In genomic region chr5:74155860-74156351, GRCm38 (mm10) we compare ENCODE assay signal across 11 mouse cellular contexts. TPM values are rescaled to one million over a fixed set of nuclear protein-coding genes. Genes with fewer than 3 reads are reported as not detected.
A peak's percentile ranks its signal among the peaks of the same experiment; 100 is the strongest.
DNase-seq lines count a peak whose midpoint lies in the region; ATAC-seq and TF ChIP-seq lines count a peak whose summit lies in the region.
"Had no signal": no experiment of that assay in that cellular context is flagged by ENCODE, and none has a peak within 500 bp of the region (broad histone marks: within the 10 kb centered on the region; RNA-seq: fewer than 3 reads in every experiment).

No protein-coding gene starts in this region.

- DNase-seq in hindbrain, embryonic 10.5 days (ENCODE audit: low spot score) = peak; percentile 50
- DNase-seq in brain, embryonic 14.5 days (ENCODE audit: low read depth) = peak; percentile 35
- peak; percentile 78 for DNase-seq in embryo, embryonic 11 days
- DNase-seq in testis, postnatal 14 days (ENCODE audit: low spot score) = no peak
- no peak for DNase-seq in layer of hippocampus, postnatal 36 days
- DNase-seq in c-Kit-positive CD71-positive TER-119-positive erythroid progenitor cells, embryonic 14.5 days (ENCODE audit: low spot score) = no peak
- DNase-seq: lung, embryonic 14.5 days; thymus, adult 18-20 months had no signal

- 48% methylated on average over 7 of the region's 7 CpGs for WGBS in hindbrain, embryonic 10.5 days
- 46% methylated on average over 7 of the region's 7 CpGs for WGBS in hindbrain, embryonic 12.5 days
- WGBS in limb, embryonic 13.5 days = 21% methylated on average over 7 of the region's 7 CpGs

- ATAC-seq in hindbrain, embryonic 12.5 days (ENCODE audit: low FRiP score) = no peak
- ATAC-seq in limb, embryonic 13.5 days (ENCODE audit: low FRiP score, low read depth) = 0 out of 2 replicates have a peak, but pooled peaks have one; percentile 49
- ATAC-seq: midbrain, embryonic 15.5 days had no signal

- TF ChIP-seq POLR2A in brain, embryonic 14.5 days (IDR thresholded peaks at IDR 0.05; ENCODE audit: borderline replicate concordance, extremely low read depth, insufficient read depth, insufficient read length, poor library complexity, severe bottlenecking) = no peak

- no peak overlapping the region for H3K4me3 ChIP-seq in hindbrain, embryonic 10.5 days
- H3K4me3 ChIP-seq in hindbrain, embryonic 12.5 days = no peak overlapping the region
- no peak overlapping the region for H3K4me3 ChIP-seq in limb, embryonic 13.5 days
- H3K4me3 ChIP-seq: midbrain, embryonic 15.5 days had no signal

- no peaks in the 10 kb centered on the region for H3K27me3 ChIP-seq in hindbrain, embryonic 10.5 days (ENCODE audit: insufficient read depth, poor library complexity, severe bottlenecking)
- no peaks in the 10 kb centered on the region for H3K27me3 ChIP-seq in hindbrain, embryonic 12.5 days
- H3K27me3 ChIP-seq in limb, embryonic 13.5 days = no peaks in the 10 kb centered on the region
- H3K27me3 ChIP-seq: midbrain, embryonic 15.5 days had no signal

- H3K4me2 ChIP-seq in hindbrain, embryonic 12.5 days (replicated peaks) = no peak overlapping the region
- no peak overlapping the region for H3K4me2 ChIP-seq in limb, embryonic 13.5 days (replicated peaks)
- H3K4me2 ChIP-seq: lung, embryonic 14.5 days; midbrain, embryonic 15.5 days had no signal

- H3K9ac ChIP-seq in hindbrain, embryonic 12.5 days = no peak overlapping the region
- no peak overlapping the region for H3K9ac ChIP-seq in limb, embryonic 13.5 days
- H3K9ac ChIP-seq: lung, embryonic 14.5 days; midbrain, embryonic 15.5 days had no signal

- peaks cover 34% of the 10 kb centered on the region for H3K4me1 ChIP-seq in hindbrain, embryonic 10.5 days (replicated peaks)
- H3K4me1 ChIP-seq in hindbrain, embryonic 12.5 days = peaks cover 10% of the 10 kb centered on the region
- peaks cover 48% of the 10 kb centered on the region for H3K4me1 ChIP-seq in limb, embryonic 13.5 days
- H3K4me1 ChIP-seq: midbrain, embryonic 15.5 days had no signal

- H3K36me3 ChIP-seq in hindbrain, embryonic 10.5 days = no peaks in the 10 kb centered on the region
- no peaks in the 10 kb centered on the region for H3K36me3 ChIP-seq in hindbrain, embryonic 12.5 days
- no peaks in the 10 kb centered on the region for H3K36me3 ChIP-seq in limb, embryonic 13.5 days
- H3K36me3 ChIP-seq: midbrain, embryonic 15.5 days had no signal

- TF ChIP-seq CTCF in brain, embryonic 14.5 days (IDR thresholded peaks at IDR 0.05; ENCODE audit: borderline replicate concordance, extremely low read depth, insufficient read depth, insufficient read length) = no peak

- peak overlapping the region; percentile 50 for H3K27ac ChIP-seq in hindbrain, embryonic 10.5 days
- H3K27ac ChIP-seq in hindbrain, embryonic 12.5 days = no peak overlapping the region
- H3K27ac ChIP-seq in limb, embryonic 13.5 days = no peak overlapping the region; the same call in 1 of the 2 replicates
- H3K27ac ChIP-seq: midbrain, embryonic 15.5 days had no signal

- no peaks in the 10 kb centered on the region for H3K9me3 ChIP-seq in hindbrain, embryonic 10.5 days
- no peaks in the 10 kb centered on the region for H3K9me3 ChIP-seq in hindbrain, embryonic 12.5 days (replicated peaks)
- H3K9me3 ChIP-seq in limb, embryonic 13.5 days = no peaks in the 10 kb centered on the region
- H3K9me3 ChIP-seq: midbrain, embryonic 15.5 days had no signal

RNA-seq across cellular contexts. Expression of gene Rasl11b, which starts 39.2 kb away (rescaled TPM):
- 30.5 and 32.7 TPM in 2 replicates for polyA plus RNA-seq in hindbrain, embryonic 10.5 days (2016; fragmentation: Nextera tagmentation; extraction: Ambion mirVana)
- 44.5 and 54.3 TPM in 2 replicates for polyA plus RNA-seq in hindbrain, embryonic 12.5 days (2016; fragmentation: Nextera tagmentation; extraction: Ambion mirVana)
- 16.0 and 22.4 TPM in 2 replicates for polyA plus RNA-seq in brain, embryonic 14.5 days (2012; rRNA removed)
- 147 and 149 TPM in 2 replicates for polyA plus RNA-seq in limb, embryonic 13.5 days (2015; fragmentation: Nextera tagmentation; extraction: Ambion mirVana)
- total RNA-seq in layer of hippocampus, postnatal 36 days (2021) = 10 to 100 TPM; 72.7 to 74.2 TPM

Comparison
In these comparisons a context has a peak if more than half of its experiments do, and no peak if none do; other contexts are left out.
1. DNase-seq: peak in hindbrain, embryonic 10.5 days (single experiment), brain, embryonic 14.5 days (single experiment) and embryo, embryonic 11 days (single experiment); none in testis, postnatal 14 days (single experiment), layer of hippocampus, postnatal 36 days (0 of 2) and c-Kit-positive CD71-positive TER-119-positive erythroid progenitor cells, embryonic 14.5 days (single experiment).